Mouse (Mus musculus): Measurements from ENCODE around the gene Pdgfb. TPM values are rescaled to one million over a fixed set of nuclear protein-coding genes. Genes with fewer than 3 reads are reported as not detected.

Gene Pdgfb
- 13.2 and 17.8 TPM in 2 replicates for total RNA-seq (2014; rRNA removed)
- 4.6 and 7.6 TPM in 2 replicates for polyA plus RNA-seq (2015; fragmentation: Nextera tagmentation; extraction: Ambion mirVana)

DNA sequence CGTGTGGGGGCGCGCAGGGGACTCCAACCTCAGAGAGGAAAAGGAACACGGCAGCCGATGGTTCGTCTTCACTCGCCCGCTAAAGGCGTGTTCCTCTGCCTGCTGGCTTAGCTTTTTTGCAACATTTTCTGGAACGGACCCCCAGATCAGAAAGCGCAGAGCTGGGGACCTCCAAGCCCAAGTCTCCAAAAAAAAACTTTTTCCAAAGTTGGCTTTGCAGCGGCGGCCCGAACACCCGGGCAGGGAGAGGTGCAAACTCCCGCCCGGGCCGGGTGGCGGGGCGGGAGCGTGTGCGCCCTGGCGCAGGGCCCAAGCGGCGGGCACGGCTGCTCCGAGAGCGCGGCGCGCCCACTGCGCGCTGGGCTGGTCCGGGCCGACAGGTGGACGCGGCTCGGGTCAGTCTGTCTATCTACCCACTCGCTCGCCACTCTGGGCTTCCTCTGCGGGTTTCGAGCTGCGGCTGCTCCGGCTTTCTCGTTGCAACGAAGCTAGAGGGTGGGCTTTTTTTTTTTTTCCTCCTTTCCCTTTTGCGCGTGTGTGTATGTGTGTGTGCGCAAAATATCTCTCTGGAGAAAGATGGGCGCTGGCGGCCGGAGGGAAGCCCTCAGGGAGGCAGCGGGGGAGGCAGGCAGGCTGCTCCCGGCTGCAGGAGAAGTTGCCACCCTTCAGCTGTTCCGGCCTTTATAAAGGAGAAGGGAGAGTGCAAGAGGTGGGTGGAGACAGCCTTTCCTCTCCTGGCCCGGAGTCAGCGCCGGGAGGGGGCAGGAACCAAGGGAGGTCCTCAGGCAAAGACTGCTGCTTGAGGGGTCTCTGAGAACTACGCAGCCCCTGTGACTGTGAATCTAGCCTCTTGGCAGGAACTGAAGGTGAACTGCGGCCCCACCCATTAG is at the start of gene Pdgfb:
Gene Pdgfb, minus strand, starts transcription at position 657 of the 890 bp plus-strand sequence.
- no peak within 1 kb of the TSS for H3K27ac ChIP-seq (ENCODE audit: low read depth, low read length)
- DNase-seq (peak; percentile 45), ATAC-seq (no peak)
- peak within 1 kb of the TSS; percentile 88 for H3K9ac ChIP-seq
- H3K4me1 ChIP-seq (ENCODE audit: insufficient read depth), result peaks cover 7% of the 10 kb centered on the region; the same call in 1 of the 2 replicates
- no peak for TF ChIP-seq CTCF (IDR thresholded peaks at IDR 0.05; ENCODE audit: low read depth)
- H3K36me3 ChIP-seq (ENCODE audit: insufficient read depth), result no peaks in the 10 kb centered on the region
- WGBS, result 1% methylated on average over 60 of the region's 60 CpGs
- H3K9me3 ChIP-seq (ENCODE audit: low read length), result no peaks in the 10 kb centered on the region
- peak within 1 kb of the TSS; percentile 95 for H3K4me2 ChIP-seq (ENCODE audit: low read depth)
- peak within 1 kb of the TSS; percentile 76 for H3K4me3 ChIP-seq (ENCODE audit: low read depth, low read length)
- peaks cover 11% of the 10 kb centered on the region; the same call in 1 of the 2 replicates for H3K27me3 ChIP-seq (ENCODE audit: insufficient read depth, low read length)

DNA sequence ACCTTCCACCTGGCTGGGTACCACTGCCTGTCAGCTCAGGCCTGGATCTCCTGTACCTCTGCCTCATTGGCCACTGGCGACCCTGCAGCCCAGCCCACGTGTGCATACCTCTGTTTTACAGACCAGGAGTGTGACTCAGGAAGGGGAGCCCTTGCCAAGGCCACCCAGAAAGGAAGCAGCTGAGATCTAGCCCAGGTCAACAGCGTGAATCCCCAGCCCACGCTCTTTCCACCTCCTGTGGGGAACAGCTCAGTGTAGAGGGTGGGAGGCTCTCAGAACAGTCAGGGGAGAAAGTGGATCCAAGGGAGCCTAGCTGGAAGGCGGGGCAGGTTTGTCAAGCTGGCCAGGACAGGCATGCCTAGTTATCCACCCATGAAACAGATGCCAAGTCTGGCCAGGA is 48.0 kb upstream of the Pdgfb start:
- WGBS, result 37% methylated on average over 5 of the region's 5 CpGs
- Histone ChIP-seq H3K36me3 (ENCODE audit: insufficient read depth) (no peaks in the 10 kb centered on the region), H3K9ac (no peak overlapping the region)

DNA sequence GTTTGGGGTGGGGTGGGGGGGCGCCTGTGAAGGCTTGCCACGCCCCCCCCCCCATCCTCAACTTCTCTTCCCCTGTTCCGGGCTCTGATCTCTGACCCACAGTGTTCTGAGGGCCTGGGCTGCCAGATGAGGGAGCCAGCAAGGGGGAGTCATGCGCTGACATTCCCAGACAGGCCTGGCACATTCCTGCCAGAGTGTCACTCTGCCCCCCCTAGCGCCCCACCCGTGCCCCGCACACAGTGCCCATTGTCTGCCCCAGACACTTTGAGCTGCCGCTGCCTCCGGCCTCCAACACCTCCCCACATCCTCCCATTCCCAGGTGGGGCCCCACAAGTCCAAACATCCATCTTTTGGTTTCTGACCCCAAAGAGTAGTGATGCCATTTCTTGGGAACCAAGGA is 47.6 kb upstream of the Pdgfb start:
- DNase-seq (no peak), ATAC-seq (no peak)
- H3K4me3 ChIP-seq (ENCODE audit: low read depth, low read length), result no peak overlapping the region
- H3K36me3 ChIP-seq (ENCODE audit: insufficient read depth), result no peaks in the 10 kb centered on the region
- no peaks in the 10 kb centered on the region for H3K9me3 ChIP-seq (ENCODE audit: low read length)
- H3K27ac ChIP-seq (ENCODE audit: low read depth, low read length), result no peak overlapping the region
- no peaks in the 10 kb centered on the region for H3K27me3 ChIP-seq (ENCODE audit: insufficient read depth, low read length)
- H3K4me2 ChIP-seq (ENCODE audit: low read depth), result no peak overlapping the region
- no peak for TF ChIP-seq CTCF (IDR thresholded peaks at IDR 0.05; ENCODE audit: low read depth)
- no peaks in the 10 kb centered on the region for H3K4me1 ChIP-seq (ENCODE audit: insufficient read depth)
- WGBS, result 72% methylated on average over 6 of the region's 9 CpGs
- no peak overlapping the region for H3K9ac ChIP-seq

More for the DNA sequence above, 48.0 kb upstream of the Pdgfb start:
- TF ChIP-seq CTCF (IDR thresholded peaks at IDR 0.05; ENCODE audit: low read depth), result no peak
- Histone ChIP-seq H3K27me3 (ENCODE audit: insufficient read depth, low read length) (no peaks in the 10 kb centered on the region), H3K27ac (ENCODE audit: low read depth, low read length) (no peak overlapping the region), H3K9me3 (ENCODE audit: low read length) (no peaks in the 10 kb centered on the region), H3K4me2 (ENCODE audit: low read depth) (no peak overlapping the region), H3K4me1 (ENCODE audit: insufficient read depth) (no peaks in the 10 kb centered on the region), H3K4me3 (ENCODE audit: low read depth, low read length) (no peak overlapping the region)
- DNase-seq (no peak), ATAC-seq (no peak)

DNA sequence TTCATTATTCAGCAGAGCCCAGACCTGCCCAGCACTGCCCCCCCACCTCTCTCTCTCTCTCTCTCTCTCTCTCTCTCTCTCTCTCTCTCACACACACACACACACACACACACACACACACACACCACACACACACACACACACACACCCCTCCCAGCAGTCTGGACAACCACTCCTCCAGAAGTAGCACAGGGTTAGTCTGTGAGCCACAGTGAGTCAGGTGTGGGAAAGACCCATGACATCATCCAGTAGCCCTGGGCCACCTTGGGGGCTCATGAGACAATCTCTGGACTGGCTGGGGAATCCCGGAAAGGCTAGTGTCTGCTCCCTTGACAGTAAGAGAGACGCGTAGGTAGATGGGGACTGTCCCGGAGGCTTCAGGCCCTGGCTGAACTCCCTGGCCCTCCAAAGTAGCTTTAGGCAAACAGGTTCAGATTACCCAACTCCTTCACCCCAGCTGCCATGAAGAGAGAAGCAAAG is 46.3 kb upstream of the Pdgfb start:
- H3K27me3 ChIP-seq (ENCODE audit: insufficient read depth, low read length), result no peaks in the 10 kb centered on the region
- no peak for TF ChIP-seq CTCF (IDR thresholded peaks at IDR 0.05; ENCODE audit: low read depth)
- ATAC-seq, result no peak
- no peaks in the 10 kb centered on the region for H3K4me1 ChIP-seq (ENCODE audit: insufficient read depth)
- H3K27ac ChIP-seq (ENCODE audit: low read depth, low read length), result no peak overlapping the region
- H3K9ac ChIP-seq, result no peak overlapping the region
- H3K4me3 ChIP-seq (ENCODE audit: low read depth, low read length), result no peak overlapping the region
- H3K4me2 ChIP-seq (ENCODE audit: low read depth), result no peak overlapping the region
- no peaks in the 10 kb centered on the region for H3K36me3 ChIP-seq (ENCODE audit: insufficient read depth)
- H3K9me3 ChIP-seq (ENCODE audit: low read length), result no peaks in the 10 kb centered on the region
- WGBS, result 93% methylated on average over 4 of the region's 4 CpGs
- DNase-seq, result no peak

DNA sequence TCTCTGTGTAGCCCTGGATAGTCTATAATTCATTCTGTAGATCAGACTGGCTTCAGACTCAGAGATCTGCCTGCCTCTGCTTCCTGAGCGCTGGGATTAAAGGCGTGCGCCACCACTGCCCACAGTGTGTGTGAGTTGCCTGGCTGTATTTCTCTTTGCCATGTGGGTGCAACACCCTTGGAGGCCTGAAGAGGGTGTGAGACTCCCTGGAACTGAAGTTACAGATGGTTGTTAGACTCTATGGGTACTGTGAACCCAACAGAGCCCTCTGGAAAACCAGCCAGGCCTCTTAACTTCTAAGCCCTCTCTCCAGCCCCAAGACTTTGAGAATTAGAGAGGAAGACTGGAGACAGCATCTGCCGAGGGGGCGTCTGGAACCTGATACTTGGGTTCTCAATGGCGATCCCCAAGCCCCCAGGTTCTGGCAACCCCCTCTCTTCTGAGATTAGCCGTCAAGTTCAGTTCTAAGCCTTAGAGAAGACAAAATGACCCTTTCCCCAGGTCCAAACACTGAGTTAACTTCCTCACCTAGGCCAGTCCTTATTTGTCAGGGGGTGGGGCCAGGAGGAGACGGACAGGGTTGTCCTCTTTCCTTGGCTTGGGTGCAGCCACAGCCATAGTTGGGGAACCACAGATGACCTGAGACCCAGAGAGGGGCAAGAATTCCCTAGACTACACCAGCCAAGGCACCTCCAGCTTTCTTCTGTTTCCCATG is 45.7 kb upstream of the Pdgfb start:
- H3K36me3 ChIP-seq (ENCODE audit: insufficient read depth), result no peaks in the 10 kb centered on the region
- DNase-seq (no peak), ATAC-seq (no peak)
- no peak overlapping the region for H3K9ac ChIP-seq
- WGBS, result 91% methylated on average over 8 of the region's 8 CpGs
- no peaks in the 10 kb centered on the region for H3K27me3 ChIP-seq (ENCODE audit: insufficient read depth, low read length)
- H3K27ac ChIP-seq (ENCODE audit: low read depth, low read length), result no peak overlapping the region
- H3K4me3 ChIP-seq (ENCODE audit: low read depth, low read length), result no peak overlapping the region
- TF ChIP-seq CTCF (IDR thresholded peaks at IDR 0.05; ENCODE audit: low read depth), result no peak
- H3K9me3 ChIP-seq (ENCODE audit: low read length), result no peaks in the 10 kb centered on the region
- no peak overlapping the region for H3K4me2 ChIP-seq (ENCODE audit: low read depth)
- no peaks in the 10 kb centered on the region for H3K4me1 ChIP-seq (ENCODE audit: insufficient read depth)

DNA sequence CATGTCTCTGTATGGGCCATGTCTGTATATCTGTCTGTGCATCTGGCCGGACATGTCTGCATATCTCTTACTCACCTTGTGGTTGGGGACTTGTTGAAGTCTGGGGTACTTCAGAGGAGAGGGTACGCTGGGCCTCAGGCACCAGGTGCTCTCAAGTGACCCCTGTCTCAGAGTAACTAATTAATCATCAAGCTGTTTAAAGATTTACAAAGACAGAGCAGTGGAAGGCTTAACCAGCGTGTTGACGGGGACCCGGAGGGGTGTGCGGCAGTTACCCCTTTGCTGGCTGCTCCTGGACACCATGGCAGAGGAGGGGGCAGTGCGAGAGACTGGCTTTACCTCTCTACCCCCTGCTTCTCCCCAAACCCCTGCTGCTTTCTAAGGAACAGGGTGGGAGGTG is 44.8 kb upstream of the Pdgfb start:
- Histone ChIP-seq H3K9me3 (ENCODE audit: low read length) (no peaks in the 10 kb centered on the region), H3K9ac (no peak overlapping the region), H3K27ac (ENCODE audit: low read depth, low read length) (no peak overlapping the region), H3K4me1 (ENCODE audit: insufficient read depth) (no peaks in the 10 kb centered on the region), H3K4me3 (ENCODE audit: low read depth, low read length) (no peak overlapping the region), H3K27me3 (ENCODE audit: insufficient read depth, low read length) (no peaks in the 10 kb centered on the region), H3K4me2 (ENCODE audit: low read depth) (no peak overlapping the region), H3K36me3 (ENCODE audit: insufficient read depth) (no peaks in the 10 kb centered on the region)
- 74% methylated on average over 7 of the region's 7 CpGs for WGBS
- no peak for TF ChIP-seq CTCF (IDR thresholded peaks at IDR 0.05; ENCODE audit: low read depth)
- ATAC-seq, result no peak
- no peak for DNase-seq

DNA sequence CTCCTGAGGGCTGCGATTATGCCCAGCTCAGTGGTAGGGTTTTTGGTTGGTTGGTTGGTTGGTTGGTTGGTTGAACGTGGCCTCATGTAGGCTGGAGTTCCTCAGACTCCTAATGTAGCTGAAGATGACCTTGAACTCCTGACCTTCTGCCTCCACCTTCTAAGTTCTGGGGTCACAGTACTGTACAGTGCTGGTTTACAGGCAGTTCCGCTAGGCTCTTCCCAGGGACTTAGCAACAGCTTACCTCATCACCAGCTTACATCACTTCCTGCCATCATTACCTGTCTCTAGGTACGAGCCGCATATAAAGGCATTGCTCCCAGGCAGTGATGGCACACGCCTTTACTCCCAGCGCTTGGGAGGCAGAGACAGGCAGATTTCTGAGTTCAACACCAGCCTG is 43.4 kb upstream of the Pdgfb start:
- no peak for ATAC-seq
- Histone ChIP-seq H3K4me3 (ENCODE audit: low read depth, low read length) (no peak overlapping the region), H3K36me3 (ENCODE audit: insufficient read depth) (no peaks in the 10 kb centered on the region), H3K4me2 (ENCODE audit: low read depth) (no peak overlapping the region), H3K27me3 (ENCODE audit: insufficient read depth, low read length) (no peaks in the 10 kb centered on the region), H3K27ac (ENCODE audit: low read depth, low read length) (no peak overlapping the region), H3K9ac (no peak overlapping the region), H3K4me1 (ENCODE audit: insufficient read depth) (no peaks in the 10 kb centered on the region), H3K9me3 (ENCODE audit: low read length) (no peaks in the 10 kb centered on the region)
- WGBS, result 91% methylated on average over 7 of the region's 7 CpGs
- no peak for DNase-seq
- no peak for TF ChIP-seq CTCF (IDR thresholded peaks at IDR 0.05; ENCODE audit: low read depth)
